Mouse (Mus musculus) megakaryocyte, embryonic 14.5 days (primary cell): ENCODE measurements around the gene Upf3a. TPM values are rescaled to one million over a fixed set of nuclear protein-coding genes. Genes with fewer than 3 reads are reported as not detected.
"Not testable (repeated sequence)": the region's sequence is repeated elsewhere in the genome, so short reads cannot be mapped to it uniquely, and the experiment has no call there.

Source experiments
- H3K27me3 ChIP-seq: replicated peaks from 2 replicates; pipeline ENCODE3; 2012; ENCODE audit warnings: inconsistent platforms
- H3K36me3 ChIP-seq: replicated peaks from 2 replicates; pipeline ENCODE3; 2012; ENCODE audit warnings: low read length, inconsistent platforms, mixed read lengths
- H3K4me1 ChIP-seq: 2 replicates; pipeline ENCODE4 v1.6.1; 2012; ENCODE audit warnings: inconsistent platforms
- H3K4me3 ChIP-seq: replicated peaks from 2 replicates; pipeline ENCODE3; 2012; ENCODE audit warnings: moderate library complexity, mild to moderate bottlenecking, inconsistent platforms
- H3K9me3 ChIP-seq: 2 replicates; pipeline ENCODE4 v1.6.1; 2012; ENCODE audit warnings: inconsistent platforms
- FLI1 ChIP-seq: IDR thresholded peaks from 2 replicates; pipeline ENCODE4 v1.6.1; 2012; ENCODE audit warnings: low read length, inconsistent platforms, mixed read lengths
- GATA1 ChIP-seq: IDR thresholded peaks from 3 replicates; pipeline ENCODE4 v1.6.1; 2012; ENCODE audit warnings: mixed read lengths, low read length, inconsistent platforms, borderline replicate concordance
- polyA plus RNA-seq: library from polyadenylated mRNA; stranded (reverse); fragments of >175 nt; gene quantifications from 2 replicates; pipeline ENCODE4 v1.2.3, GENCODE M21; 2012; ENCODE audit warnings: low replicate concordance; ENCODE audit not compliant: insufficient read depth

Upf3a gene
- polyA plus RNA-seq, 1 experiment: 32.8 TPM

- Histone ChIP-seq H3K36me3 (peaks cover 69% of the 10 kb centered on the region), H3K4me3 (no peak overlapping the region), H3K27me3 (no peaks in the 10 kb centered on the region), H3K4me1 (peaks cover 62% of the 10 kb centered on the region), H3K9me3 (no peaks in the 10 kb centered on the region)
- TF ChIP-seq GATA1 (no peak), FLI1 (no peak)
These were observed 4.9 kb upstream of the Upf3a start for GRCm38 (mm10) chr8:13780536-13780935.

GRCm38 (mm10) chr8:13785764-13786299 is 417 bp downstream of the Upf3a start:
- Histone ChIP-seq H3K9me3 (no peaks in the 10 kb centered on the region), H3K27me3 (no peaks in the 10 kb centered on the region), H3K4me1 (peaks cover 43% of the 10 kb centered on the region), H3K36me3 (peaks cover 48% of the 10 kb centered on the region), H3K4me3 (peak overlapping the region; percentile 93)
- TF ChIP-seq GATA1 (no peak), FLI1 (no peak)

GRCm38 (mm10) chr8:13789606-13790005 is 4.2 kb downstream of the Upf3a start:
- Histone ChIP-seq H3K36me3 (peaks cover 59% of the 10 kb centered on the region), H3K4me3 (no peak overlapping the region), H3K9me3 (no peaks in the 10 kb centered on the region), H3K27me3 (no peaks in the 10 kb centered on the region), H3K4me1 (peaks cover 17% of the 10 kb centered on the region)
- TF ChIP-seq GATA1: no peak
- no peak for TF ChIP-seq FLI1

- TF ChIP-seq GATA1: no peak
- TF ChIP-seq FLI1: no peak
- Histone ChIP-seq H3K4me3 (no peak overlapping the region), H3K27me3 (no peaks in the 10 kb centered on the region), H3K36me3 (peaks cover 83% of the 10 kb centered on the region), H3K9me3 (no peaks in the 10 kb centered on the region), H3K4me1 (no peaks in the 10 kb centered on the region)
These were observed 7.8 kb downstream of the Upf3a start for GRCm38 (mm10) chr8:13793097-13793745.

GRCm38 (mm10) chr8:13793746-13794101 is 8.3 kb downstream of the Upf3a start:
- H3K36me3 ChIP-seq: peaks cover 83% of the 10 kb centered on the region
- no peaks in the 10 kb centered on the region for H3K27me3 ChIP-seq
- TF ChIP-seq GATA1 (no peak), FLI1 (no peak)
- no peak overlapping the region for H3K4me3 ChIP-seq
- no peaks in the 10 kb centered on the region for H3K9me3 ChIP-seq
- no peaks in the 10 kb centered on the region for H3K4me1 ChIP-seq

GRCm38 (mm10) chr8:13797676-13798075 is 12.3 kb downstream of the Upf3a start:
- H3K4me3 ChIP-seq: no peak overlapping the region
- peaks cover 2% of the 10 kb centered on the region for H3K27me3 ChIP-seq
- no peaks in the 10 kb centered on the region for H3K9me3 ChIP-seq
- H3K4me1 ChIP-seq: 0 out of 2 replicates have a peak, but pooled peaks cover 5% of the 10 kb centered on the region
- H3K36me3 ChIP-seq: peaks cover 64% of the 10 kb centered on the region
- TF ChIP-seq GATA1 (no peak), FLI1 (no peak)

- TF ChIP-seq GATA1 (no peak), FLI1 (no peak)
- peaks cover 2% of the 10 kb centered on the region for H3K27me3 ChIP-seq
- 0 out of 2 replicates have a peak, but pooled peaks cover 5% of the 10 kb centered on the region for H3K4me1 ChIP-seq
- H3K9me3 ChIP-seq: no peaks in the 10 kb centered on the region
- no peak overlapping the region for H3K4me3 ChIP-seq
- peaks cover 46% of the 10 kb centered on the region for H3K36me3 ChIP-seq
These were observed 14.2 kb downstream of the Upf3a start for GRCm38 (mm10) chr8:13799566-13799965.

- TF ChIP-seq GATA1: no peak
- Histone ChIP-seq H3K4me1 (no peaks in the 10 kb centered on the region), H3K36me3 (no peaks in the 10 kb centered on the region)
These were observed 43.3 kb downstream of the Upf3a start for GRCm38 (mm10) chr8:13828598-13829172.

GRCm38 (mm10) chr8:13838289-13838688 is 52.9 kb downstream of the Upf3a start, which contains the start of gene AF366264:
TSS of gene AF366264 (minus strand) at chr8:13838389.
- not testable (repeated sequence) for H3K9me3 ChIP-seq, H3K4me3 ChIP-seq, H3K27me3 ChIP-seq, H3K36me3 ChIP-seq, H3K4me1 ChIP-seq

More at GRCm38 (mm10) chr8:13828598-13829172, 43.3 kb downstream of the Upf3a start:
- peaks cover 4% of the 10 kb centered on the region for H3K27me3 ChIP-seq
- H3K4me3 ChIP-seq: no peak overlapping the region
- H3K9me3 ChIP-seq: no peaks in the 10 kb centered on the region

GRCm38 (mm10) chr8:13843286-13843685 is 57.9 kb downstream of the Upf3a start:
- H3K4me1 ChIP-seq, H3K27me3 ChIP-seq, H3K4me3 ChIP-seq, H3K36me3 ChIP-seq: not testable (repeated sequence)
- peaks cover 11% of the 10 kb centered on the region for H3K9me3 ChIP-seq

Other genes with a start within 250 kb of the Upf3a start
- gene 1700029H14Rik, start 223.2 kb upstream of the Upf3a start, polyA plus RNA-seq: 20.4 and 26.5 TPM in 2 replicates
- 86.3 and 103 TPM in 2 replicates for gene Rasa3, start 108.0 kb upstream of the Upf3a start, polyA plus RNA-seq
- gene Cfap97d2, start 79.7 kb upstream of the Upf3a start, polyA plus RNA-seq: 6.9 TPM in 1 of 2 replicates, not detected in the other
- 1.8 and 10.6 TPM in 2 replicates for gene Cdc16, start 27.9 kb upstream of the Upf3a start, polyA plus RNA-seq
- gene AF366264, start 52.8 kb downstream of the Upf3a start, polyA plus RNA-seq: not detected in 2 replicates
- 2.3 and 2.9 TPM in 2 replicates for gene Champ1, start 84.0 kb downstream of the Upf3a start, polyA plus RNA-seq
- gene Coprs, start 104.7 kb downstream of the Upf3a start, polyA plus RNA-seq: 1.7 TPM in 1 of 2 replicates, not detected in the other